Mouse (Mus musculus): Measurements from ENCODE around the gene Olfr291. TPM values are rescaled to one million over a fixed set of nuclear protein-coding genes. Genes with fewer than 3 reads are reported as not detected.

Gene Olfr291
- not detected in 2 replicates for total RNA-seq (2014; rRNA removed)
- polyA plus RNA-seq (2012; rRNA removed), result not detected in 2 replicates

DNA sequence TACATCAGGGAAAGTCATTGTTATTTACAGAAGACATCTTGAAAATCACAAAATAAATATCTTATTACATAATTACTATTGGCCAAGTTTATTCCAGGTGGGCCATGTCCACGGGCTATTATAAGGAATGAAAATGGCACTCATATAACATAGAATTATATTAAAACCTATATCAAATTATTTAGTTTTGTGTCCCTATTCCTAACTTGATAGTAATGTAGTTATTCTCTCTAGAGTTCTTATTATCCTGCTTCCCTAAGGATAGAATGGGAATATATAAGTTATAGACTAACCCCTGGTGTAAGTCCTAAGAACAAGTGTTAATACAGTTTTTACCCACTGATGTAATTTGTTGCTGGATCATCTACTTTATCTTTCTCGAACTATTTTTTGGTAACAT lies at the start of gene Olfr291:
Gene Olfr291, plus strand, starts transcription at position 301 of the 400 bp plus-strand sequence.
- Histone ChIP-seq H3K79me2 (ENCODE audit: control insufficient read depth, insufficient read depth, low read length) (no peaks in the 10 kb centered on the region), H3K27me3 (ENCODE audit: control insufficient read depth, insufficient read depth, low read length) (no peaks in the 10 kb centered on the region), H3K4me1 (ENCODE audit: control insufficient read depth, insufficient read depth, low read length) (no peaks in the 10 kb centered on the region), H3K27ac (replicated peaks; ENCODE audit: insufficient read depth, low read depth, low read length) (no peak within 1 kb of the TSS), H3K9ac (ENCODE audit: low read depth, low read length) (no peak within 1 kb of the TSS), H3K36me3 (ENCODE audit: control insufficient read depth, insufficient read depth, low read length) (no peaks in the 10 kb centered on the region), H3K4me3 (ENCODE audit: insufficient read depth, low read depth, low read length) (no peak within 1 kb of the TSS)
- 71% methylated on average over 2 of the region's 2 CpGs for WGBS
- no peak for DNase-seq (ENCODE audit: extremely low read depth, low read depth, low spot score)
- TF ChIP-seq CTCF (IDR thresholded peaks at IDR 0.05; ENCODE audit: low read depth, low read length) (no peak), POLR2A (IDR thresholded peaks at IDR 0.05; ENCODE audit: extremely low read depth, insufficient read depth, low read length) (no peak)

DNA sequence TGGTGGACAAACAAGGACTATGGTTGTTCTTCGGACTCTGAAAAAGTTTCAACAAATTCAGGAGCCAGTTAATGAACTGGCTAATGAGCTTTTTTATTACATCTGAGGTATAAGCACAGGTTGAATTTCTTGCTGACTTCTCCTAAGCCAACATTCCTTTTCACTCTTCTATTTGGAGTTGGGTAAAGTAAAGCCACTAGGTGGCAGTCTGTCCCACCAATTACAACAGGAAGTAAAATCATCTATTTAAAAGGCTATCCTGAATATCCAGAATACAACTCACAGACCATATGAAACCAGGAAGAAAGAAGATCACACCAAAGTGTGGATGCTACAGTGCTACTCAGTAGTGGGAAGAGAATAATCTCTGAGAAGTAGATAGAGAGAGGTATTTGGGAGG lies 48.1 kb upstream of the Olfr291 start:
- H3K4me1 ChIP-seq (ENCODE audit: control insufficient read depth, insufficient read depth, low read length), result no peaks in the 10 kb centered on the region
- no peaks in the 10 kb centered on the region for H3K79me2 ChIP-seq (ENCODE audit: control insufficient read depth, insufficient read depth, low read length)

DNA sequence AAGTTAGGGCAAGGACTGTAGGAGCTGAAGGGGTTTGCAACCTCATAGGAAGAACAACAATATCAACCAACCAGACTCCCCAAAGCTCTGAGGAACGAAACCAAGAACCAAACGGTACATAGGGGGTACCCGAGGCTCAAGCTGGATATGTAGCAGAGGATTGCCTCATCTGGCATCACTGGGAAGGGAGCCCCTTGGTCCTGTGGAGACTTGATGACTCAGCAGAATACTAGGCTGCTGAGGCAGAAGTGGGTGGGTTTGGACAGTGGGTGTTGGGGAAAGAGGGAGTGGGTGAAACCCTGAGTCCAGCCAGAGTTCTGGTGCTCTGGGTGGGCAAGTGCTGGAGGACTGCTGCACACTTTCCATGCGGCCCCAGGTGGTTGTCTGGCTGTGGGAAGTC lies 47.2 kb upstream of the Olfr291 start:
- TF ChIP-seq CTCF (IDR thresholded peaks at IDR 0.05; ENCODE audit: low read depth, low read length), result no peak
- TF ChIP-seq POLR2A (IDR thresholded peaks at IDR 0.05; ENCODE audit: extremely low read depth, insufficient read depth, low read length), result no peak
- Histone ChIP-seq H3K27ac (replicated peaks; ENCODE audit: insufficient read depth, low read depth, low read length) (no peak overlapping the region), H3K4me1 (ENCODE audit: control insufficient read depth, insufficient read depth, low read length) (no peaks in the 10 kb centered on the region), H3K36me3 (ENCODE audit: control insufficient read depth, insufficient read depth, low read length) (no peaks in the 10 kb centered on the region), H3K27me3 (ENCODE audit: control insufficient read depth, insufficient read depth, low read length) (peaks cover under 1% of the 10 kb centered on the region; the same call in 1 of the 2 replicates), H3K9ac (ENCODE audit: low read depth, low read length) (no peak overlapping the region), H3K4me3 (ENCODE audit: insufficient read depth, low read depth, low read length) (no peak overlapping the region), H3K79me2 (ENCODE audit: control insufficient read depth, insufficient read depth, low read length) (no peaks in the 10 kb centered on the region)
- WGBS, result 61% methylated on average over 4 of the region's 4 CpGs
- DNase-seq (ENCODE audit: extremely low read depth, low read depth, low spot score), result no peak

More for the DNA sequence above, 48.1 kb upstream of the Olfr291 start:
- peaks cover 4% of the 10 kb centered on the region; the same call in 1 of the 2 replicates for H3K27me3 ChIP-seq (ENCODE audit: control insufficient read depth, insufficient read depth, low read length)
- no peak overlapping the region for H3K4me3 ChIP-seq (ENCODE audit: insufficient read depth, low read depth, low read length)
- DNase-seq (ENCODE audit: extremely low read depth, low read depth, low spot score), result peak; percentile 37
- H3K27ac ChIP-seq (replicated peaks; ENCODE audit: insufficient read depth, low read depth, low read length), result no peak overlapping the region
- 31% methylated on average over 1 of the region's 1 CpGs for WGBS
- H3K9ac ChIP-seq (ENCODE audit: low read depth, low read length), result no peak overlapping the region
- TF ChIP-seq CTCF (IDR thresholded peaks at IDR 0.05; ENCODE audit: low read depth, low read length), result no peak
- H3K36me3 ChIP-seq (ENCODE audit: control insufficient read depth, insufficient read depth, low read length), result no peaks in the 10 kb centered on the region

DNA sequence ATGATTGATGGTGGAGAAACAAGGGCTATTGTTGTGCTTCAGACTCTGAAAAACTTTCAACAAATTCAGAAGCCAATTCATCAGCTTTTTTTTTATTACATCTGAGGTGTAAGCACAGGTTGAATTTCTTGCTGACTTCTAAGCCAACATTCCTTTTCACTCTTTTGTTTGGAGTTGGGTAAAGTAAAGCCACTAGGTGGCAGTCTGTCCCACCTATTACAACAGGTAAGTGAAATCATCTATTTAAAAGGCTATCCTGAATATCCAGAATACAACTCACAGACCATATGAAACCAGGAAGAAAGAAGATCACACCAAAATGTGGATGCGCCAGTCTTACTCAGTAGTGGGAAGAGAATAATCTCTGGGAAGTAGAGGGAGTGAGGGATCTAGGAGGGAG lies 31.2 kb downstream of the Olfr291 start:
- no peaks in the 10 kb centered on the region for H3K36me3 ChIP-seq (ENCODE audit: control insufficient read depth, insufficient read depth, low read length)

More for the DNA sequence above, 31.2 kb downstream of the Olfr291 start:
- Histone ChIP-seq H3K9ac (ENCODE audit: low read depth, low read length) (no peak overlapping the region), H3K27me3 (ENCODE audit: control insufficient read depth, insufficient read depth, low read length) (no peaks in the 10 kb centered on the region), H3K4me1 (ENCODE audit: control insufficient read depth, insufficient read depth, low read length) (no peaks in the 10 kb centered on the region), H3K27ac (replicated peaks; ENCODE audit: insufficient read depth, low read depth, low read length) (no peak overlapping the region), H3K4me3 (ENCODE audit: insufficient read depth, low read depth, low read length) (no peak overlapping the region), H3K79me2 (ENCODE audit: control insufficient read depth, insufficient read depth, low read length) (no peaks in the 10 kb centered on the region)
- peak; percentile 23 for DNase-seq (ENCODE audit: extremely low read depth, low read depth, low spot score)
- TF ChIP-seq CTCF (IDR thresholded peaks at IDR 0.05; ENCODE audit: low read depth, low read length), result peak; percentile 21; the same call in 1 of the 2 replicates
- TF ChIP-seq POLR2A (IDR thresholded peaks at IDR 0.05; ENCODE audit: extremely low read depth, insufficient read depth, low read length), result no peak
- WGBS, result 44% methylated on average over 1 of the region's 1 CpGs

Other genes starting within 250 kb of the Olfr291 start
- 476 and 506 TPM in 2 replicates for gene Fah, start 246.8 kb upstream of the Olfr291 start, total RNA-seq (2014; rRNA removed)
- gene Fah, start 246.8 kb upstream of the Olfr291 start, polyA plus RNA-seq (2012; rRNA removed), result 711 and 1,059 TPM in 2 replicates
- gene Zfand6, start 163.6 kb upstream of the Olfr291 start, total RNA-seq (2014; rRNA removed), result 130 and 134 TPM in 2 replicates
- gene Zfand6, start 163.6 kb upstream of the Olfr291 start, polyA plus RNA-seq (2012; rRNA removed), result 77.2 and 94.2 TPM in 2 replicates
- not detected in 2 replicates for gene Vmn2r65, start 110.6 kb downstream of the Olfr291 start, total RNA-seq (2014; rRNA removed)
- gene Vmn2r65, start 110.6 kb downstream of the Olfr291 start, polyA plus RNA-seq (2012; rRNA removed), result not detected in 2 replicates
- gene Vmn2r66, start 158.7 kb downstream of the Olfr291 start, total RNA-seq (2014; rRNA removed), result not detected in 2 replicates
- not detected in 2 replicates for gene Vmn2r66, start 158.7 kb downstream of the Olfr291 start, polyA plus RNA-seq (2012; rRNA removed)

Measured in liver, adult 2 months (tissue).